Mouse (Mus musculus) G1E (cell line): ENCODE data around the gene Igsf21.

Experiments
- CTCF ChIP-seq: IDR thresholded peaks from 2 replicates; pipeline ENCODE4 v1.5.1; 2012; ENCODE audit warnings: low read depth, low read length, inconsistent platforms, mixed read lengths
- POLR2AphosphoS5 ChIP-seq: IDR thresholded peaks from 2 replicates; pipeline ENCODE4 v1.6.1; 2012; ENCODE audit warnings: low read depth, low read length, inconsistent platforms; ENCODE audit not compliant: insufficient replicate concordance

GRCm38 (mm10) chr4:140063153-140063671, 183.4 kb downstream of the Igsf21 start:
- no peak for TF ChIP-seq CTCF
- no peak for TF ChIP-seq POLR2AphosphoS5
